Mouse (Mus musculus) hindbrain, embryonic 16.5 days (tissue): ENCODE measurements around the gene Map2k5. TPM values are rescaled to one million over a fixed set of nuclear protein-coding genes. Genes with fewer than 3 reads are reported as not detected.

Experiments used
- ATAC-seq: fragments of 200-750 bp; cut with Nextera tagmentation; 2 replicates; pipeline ENCODE4 v1.8.0; 2017; ENCODE audit warnings: moderate TSS enrichment, moderate library complexity
- H3K27ac ChIP-seq: fragments of 300-500 bp; sonication (generic); 2 replicates; pipeline ENCODE4 v1.5.1; 2014; ENCODE audit warnings: low read depth, mild to moderate bottlenecking, control low read depth, low read length, moderate library complexity
- H3K27me3 ChIP-seq: fragments of 300-500 bp; sonication (generic); replicated peaks from 2 replicates; pipeline ENCODE4 v1.6.1; 2014; ENCODE audit warnings: low read length; ENCODE audit not compliant: control insufficient read depth, insufficient read depth
- H3K36me3 ChIP-seq: fragments of 300-500 bp; sonication (generic); 2 replicates; pipeline ENCODE4 v1.6.1; 2014; ENCODE audit warnings: mild to moderate bottlenecking, low read length, moderate library complexity, mixed read lengths; ENCODE audit not compliant: control insufficient read depth, insufficient read depth
- H3K4me1 ChIP-seq: fragments of 300-500 bp; sonication (generic); 2 replicates; pipeline ENCODE4 v1.6.1; 2014; ENCODE audit warnings: low read depth, low read length; ENCODE audit not compliant: control insufficient read depth, insufficient read depth
- H3K4me2 ChIP-seq: fragments of 300-500 bp; sonication (generic); 2 replicates; pipeline ENCODE4 v1.6.1; 2014; ENCODE audit warnings: mild to moderate bottlenecking, low read length, control low read depth, moderate library complexity
- H3K4me3 ChIP-seq: fragments of 300-500 bp; sonication (generic); 2 replicates; pipeline ENCODE4 v1.5.1; 2014; ENCODE audit warnings: mild to moderate bottlenecking, low read length, control low read depth, moderate library complexity
- H3K9ac ChIP-seq: fragments of 300-500 bp; sonication (generic); 2 replicates; pipeline ENCODE4 v1.6.1; 2014; ENCODE audit warnings: low read depth, mild to moderate bottlenecking, control low read depth, low read length, moderate library complexity
- H3K9me3 ChIP-seq: fragments of 300-500 bp; sonication (generic); 2 replicates; pipeline ENCODE4 v1.6.1; 2014; ENCODE audit warnings: mild to moderate bottlenecking, low read length, moderate library complexity; ENCODE audit not compliant: control insufficient read depth
- WGBS: fragments of 180-500 bp; shearing (Covaris S2); extraction: QIAGEN DNeasy Blood & Tissue Kit; methylation state at CpG from one replicate; pipeline ENCODE4 v1.1.7; 2014; 5-methylcytosine and 5-hydroxymethylcytosine counted together
- polyA plus RNA-seq: library from polyadenylated mRNA; unstranded; fragments of >200 nt; fragmentation: Nextera tagmentation; extraction: Ambion mirVana; gene quantifications from 2 replicates; pipeline ENCODE4 v1.2.1, GENCODE M21; 2015

The Map2k5 gene
- polyA plus RNA-seq, 1 experiment from 2014 or later: 31.2 TPM

GRCm38 (mm10) chr9:63174001-63174721 is 203.5 kb downstream of the Map2k5 start:
- Histone ChIP-seq H3K27me3 (no peaks in the 10 kb centered on the region), H3K4me3 (no peak overlapping the region), H3K4me1 (no peaks in the 10 kb centered on the region), H3K27ac (no peak overlapping the region), H3K4me2 (no peak overlapping the region), H3K9ac (no peak overlapping the region), H3K9me3 (no peaks in the 10 kb centered on the region), H3K36me3 (no peaks in the 10 kb centered on the region)
- no peak for ATAC-seq
- WGBS: 86% methylated on average over 8 of the region's 8 CpGs

- ATAC-seq: no peak
- no peaks in the 10 kb centered on the region for H3K36me3 ChIP-seq
- 42% methylated on average over 2 of the region's 2 CpGs for WGBS
- no peak overlapping the region for H3K27ac ChIP-seq
- no peaks in the 10 kb centered on the region for H3K9me3 ChIP-seq
- no peak overlapping the region for H3K4me3 ChIP-seq
- H3K4me2 ChIP-seq: no peak overlapping the region
- no peaks in the 10 kb centered on the region for H3K4me1 ChIP-seq
- no peaks in the 10 kb centered on the region for H3K27me3 ChIP-seq
- no peak overlapping the region for H3K9ac ChIP-seq
Measured at GRCm38 (mm10) chr9:63171951-63172350, 205.8 kb downstream of the Map2k5 start.

GRCm38 (mm10) chr9:63169127-63169526 is 208.6 kb downstream of the Map2k5 start:
- Histone ChIP-seq H3K4me3 (no peak overlapping the region), H3K9ac (no peak overlapping the region), H3K9me3 (no peaks in the 10 kb centered on the region), H3K4me1 (no peaks in the 10 kb centered on the region), H3K36me3 (no peaks in the 10 kb centered on the region), H3K27me3 (no peaks in the 10 kb centered on the region), H3K4me2 (no peak overlapping the region), H3K27ac (no peak overlapping the region)
- ATAC-seq: no peak
- 94% methylated on average over 1 of the region's 1 CpGs for WGBS

- Histone ChIP-seq H3K4me1 (no peaks in the 10 kb centered on the region), H3K27ac (no peak overlapping the region), H3K27me3 (no peaks in the 10 kb centered on the region), H3K36me3 (0 out of 2 replicates have a peak, but pooled peaks cover 3% of the 10 kb centered on the region), H3K9me3 (no peaks in the 10 kb centered on the region), H3K4me2 (no peak overlapping the region), H3K9ac (no peak overlapping the region), H3K4me3 (no peak overlapping the region)
- 26% methylated on average over 9 of the region's 9 CpGs for WGBS
- ATAC-seq: no peak
Measured at GRCm38 (mm10) chr9:63165070-63165469, 212.6 kb downstream of the Map2k5 start.

- H3K36me3 ChIP-seq: 0 out of 2 replicates have a peak, but pooled peaks cover 3% of the 10 kb centered on the region
- no peak overlapping the region for H3K4me2 ChIP-seq
- WGBS: 75% methylated on average over 8 of the region's 8 CpGs
- no peaks in the 10 kb centered on the region for H3K4me1 ChIP-seq
- H3K9me3 ChIP-seq: no peaks in the 10 kb centered on the region
- no peak overlapping the region for H3K27ac ChIP-seq
- H3K27me3 ChIP-seq: no peaks in the 10 kb centered on the region
- no peak overlapping the region for H3K9ac ChIP-seq
- no peak for ATAC-seq
- no peak overlapping the region for H3K4me3 ChIP-seq
Measured at GRCm38 (mm10) chr9:63163756-63164155, 213.9 kb downstream of the Map2k5 start.

- Histone ChIP-seq H3K4me3 (peak overlapping the region; percentile 11; the same call in 1 of the 2 replicates), H3K27me3 (peaks cover 55% of the 10 kb centered on the region), H3K4me2 (peak overlapping the region; percentile 69), H3K9me3 (no peaks in the 10 kb centered on the region), H3K4me1 (peaks cover 13% of the 10 kb centered on the region), H3K27ac (no peak overlapping the region), H3K9ac (no peak overlapping the region; the same call in 1 of the 2 replicates), H3K36me3 (no peaks in the 10 kb centered on the region)
- 18% methylated on average over 14 of the region's 14 CpGs for WGBS
- no peak for ATAC-seq
Measured at GRCm38 (mm10) chr9:63151949-63152348, 225.8 kb downstream of the Map2k5 start.

- Histone ChIP-seq H3K9me3 (no peaks in the 10 kb centered on the region), H3K9ac (peak overlapping the region; percentile 27; the same call in 1 of the 2 replicates), H3K4me3 (peak overlapping the region; percentile 22), H3K36me3 (no peaks in the 10 kb centered on the region), H3K4me2 (peak overlapping the region; percentile 69), H3K4me1 (peaks cover 16% of the 10 kb centered on the region), H3K27ac (no peak overlapping the region), H3K27me3 (peaks cover 61% of the 10 kb centered on the region)
- ATAC-seq: no peak; the same call in 1 of the 2 replicates
- 3% methylated on average over 19 of the region's 20 CpGs for WGBS
Measured at GRCm38 (mm10) chr9:63151072-63151870, 226.4 kb downstream of the Map2k5 start.

GRCm38 (mm10) chr9:63150086-63150800 is 227.5 kb downstream of the Map2k5 start:
- peak overlapping the region; percentile 13; the same call in 1 of the 2 replicates for H3K9ac ChIP-seq
- peaks cover 70% of the 10 kb centered on the region for H3K27me3 ChIP-seq
- H3K27ac ChIP-seq: 0 out of 2 replicates have a peak overlapping the region, but pooled peaks have one; percentile 17
- peak overlapping the region; percentile 69 for H3K4me2 ChIP-seq
- no peaks in the 10 kb centered on the region for H3K9me3 ChIP-seq
- WGBS: 2% methylated on average over 26 of the region's 27 CpGs
- no peak for ATAC-seq
- no peaks in the 10 kb centered on the region for H3K36me3 ChIP-seq
- peaks cover 20% of the 10 kb centered on the region for H3K4me1 ChIP-seq
- peak overlapping the region; percentile 50 for H3K4me3 ChIP-seq
